Mouse (Mus musculus) embryonic facial prominence, embryonic 13.5 days (tissue): ENCODE measurements around the gene Gm4871. TPM values are rescaled to one million over a fixed set of nuclear protein-coding genes. Genes with fewer than 3 reads are reported as not detected.
"Not testable (repeated sequence)": the region's sequence is repeated elsewhere in the genome, so short reads cannot be mapped to it uniquely, and the experiment has no call there.

Experiments used
- ATAC-seq: fragments of 200-750 bp; cut with Nextera tagmentation; 2 replicates; pipeline ENCODE4 v1.8.0; 2017; ENCODE audit warnings: low read depth; ENCODE audit not compliant: insufficient number of reproducible peaks, insufficient read depth, low FRiP score, low TSS enrichment
- H3K27ac ChIP-seq: fragments of 300-500 bp; sonication (generic); 2 replicates; pipeline ENCODE4 v1.5.1; 2015; ENCODE audit warnings: moderate library complexity, mild to moderate bottlenecking, inconsistent platforms
- H3K27me3 ChIP-seq: fragments of 300-500 bp; sonication (generic); 2 replicates; pipeline ENCODE4 v1.6.1; 2015; ENCODE audit warnings: mild to moderate bottlenecking, inconsistent platforms
- H3K36me3 ChIP-seq: fragments of 300-500 bp; sonication (generic); 2 replicates; pipeline ENCODE4 v1.6.1; 2015; ENCODE audit warnings: mild to moderate bottlenecking, inconsistent platforms
- H3K4me1 ChIP-seq: fragments of 300-500 bp; sonication (generic); 2 replicates; pipeline ENCODE4 v1.6.1; 2015; ENCODE audit warnings: inconsistent platforms
- H3K4me2 ChIP-seq: fragments of 300-500 bp; sonication (generic); 2 replicates; pipeline ENCODE4 v1.6.1; 2015; ENCODE audit warnings: moderate library complexity, mild to moderate bottlenecking, inconsistent platforms
- H3K4me3 ChIP-seq: fragments of 300-500 bp; sonication (generic); 2 replicates; pipeline ENCODE4 v1.5.1; 2015; ENCODE audit warnings: mild to moderate bottlenecking, inconsistent platforms
- H3K9ac ChIP-seq: fragments of 300-500 bp; sonication (generic); 2 replicates; pipeline ENCODE4 v1.6.1; 2015; ENCODE audit warnings: mild to moderate bottlenecking, inconsistent platforms
- H3K9me3 ChIP-seq: fragments of 300-500 bp; sonication (generic); 2 replicates; pipeline ENCODE4 v1.6.1; 2016; ENCODE audit warnings: inconsistent platforms
- WGBS: fragments of 180-500 bp; shearing (Covaris S2); methylation state at CpG from one replicate; pipeline ENCODE4 v1.1.7; 2015; ENCODE audit warnings: mixed read lengths; 5-methylcytosine and 5-hydroxymethylcytosine counted together
- polyA plus RNA-seq: library from polyadenylated mRNA; unstranded; fragments of >200 nt; fragmentation: Nextera tagmentation; extraction: Ambion mirVana; gene quantifications from 2 replicates; pipeline ENCODE4 v1.2.1, GENCODE M21; 2015

The Gm4871 gene
- polyA plus RNA-seq, 1 experiment from 2014 or later = not detected

GRCm38 (mm10) chr5:145041628-145042027, 9.1 kb upstream of the Gm4871 start:
- WGBS = 44% methylated on average over 4 of the region's 4 CpGs
- H3K9me3 ChIP-seq = no peaks in the 10 kb centered on the region
- H3K4me1 ChIP-seq = no peaks in the 10 kb centered on the region
- no peaks in the 10 kb centered on the region for H3K36me3 ChIP-seq
- H3K27me3 ChIP-seq = no peaks in the 10 kb centered on the region
- no peak for ATAC-seq
- no peak overlapping the region for H3K4me3 ChIP-seq
- no peak overlapping the region for H3K9ac ChIP-seq
- no peak overlapping the region for H3K4me2 ChIP-seq
- no peak overlapping the region for H3K27ac ChIP-seq

GRCm38 (mm10) chr5:145030476-145030875, 2.1 kb downstream of the Gm4871 start:
- not testable (repeated sequence) for H3K9me3 ChIP-seq, ATAC-seq, H3K4me1 ChIP-seq, H3K4me3 ChIP-seq, H3K36me3 ChIP-seq, H3K27ac ChIP-seq, H3K4me2 ChIP-seq, H3K9ac ChIP-seq, H3K27me3 ChIP-seq
- WGBS = 68% methylated on average over 1 of the region's 1 CpGs

GRCm38 (mm10) chr5:145020712-145021111, 11.8 kb downstream of the Gm4871 start:
- H3K4me3 ChIP-seq, H3K4me2 ChIP-seq, H3K4me1 ChIP-seq, H3K9me3 ChIP-seq, H3K27ac ChIP-seq, ATAC-seq, H3K27me3 ChIP-seq, H3K9ac ChIP-seq, H3K36me3 ChIP-seq: not testable (repeated sequence)
- 84% methylated on average over 1 of the region's 1 CpGs for WGBS

GRCm38 (mm10) chr5:145020254-145020653, 12.3 kb downstream of the Gm4871 start:
- 36% methylated on average over 1 of the region's 1 CpGs for WGBS

GRCm38 (mm10) chr5:145016761-145017160, 15.8 kb downstream of the Gm4871 start:
- not testable (repeated sequence) for H3K27ac ChIP-seq, H3K9me3 ChIP-seq, ATAC-seq, H3K4me1 ChIP-seq, H3K4me2 ChIP-seq, H3K36me3 ChIP-seq, H3K9ac ChIP-seq, H3K27me3 ChIP-seq, H3K4me3 ChIP-seq
- 19% methylated on average over 2 of the region's 2 CpGs for WGBS

More at GRCm38 (mm10) chr5:145020254-145020653, 12.3 kb downstream of the Gm4871 start:
- ATAC-seq, H3K4me2 ChIP-seq, H3K36me3 ChIP-seq, H3K4me1 ChIP-seq, H3K9me3 ChIP-seq, H3K27me3 ChIP-seq, H3K4me3 ChIP-seq, H3K27ac ChIP-seq, H3K9ac ChIP-seq: not testable (repeated sequence)

GRCm38 (mm10) chr5:145014278-145014677, 18.3 kb downstream of the Gm4871 start:
- Histone ChIP-seq H3K27ac (no peak overlapping the region), H3K36me3 (no peaks in the 10 kb centered on the region), H3K4me1 (peaks cover 6% of the 10 kb centered on the region; the same call in 1 of the 2 replicates), H3K4me2 (no peak overlapping the region), H3K9ac (no peak overlapping the region), H3K27me3 (no peaks in the 10 kb centered on the region), H3K9me3 (no peaks in the 10 kb centered on the region), H3K4me3 (no peak overlapping the region)
- no peak for ATAC-seq
- 76% methylated on average over 1 of the region's 1 CpGs for WGBS

GRCm38 (mm10) chr5:145008878-145009659, 23.5 kb downstream of the Gm4871 start:
- Histone ChIP-seq H3K4me1 (no peaks in the 10 kb centered on the region), H3K27me3 (no peaks in the 10 kb centered on the region)
- WGBS = 89% methylated on average over 15 of the region's 15 CpGs

GRCm38 (mm10) chr5:145005596-145005995, 27.0 kb downstream of the Gm4871 start:
- H3K27me3 ChIP-seq = no peaks in the 10 kb centered on the region
- H3K4me3 ChIP-seq = no peak overlapping the region
- no peak overlapping the region for H3K4me2 ChIP-seq
- no peaks in the 10 kb centered on the region for H3K4me1 ChIP-seq
- H3K9ac ChIP-seq = no peak overlapping the region
- WGBS = 76% methylated on average over 6 of the region's 6 CpGs
- H3K36me3 ChIP-seq = no peaks in the 10 kb centered on the region
- H3K27ac ChIP-seq = no peak overlapping the region
- H3K9me3 ChIP-seq = no peaks in the 10 kb centered on the region
- no peak for ATAC-seq

More at GRCm38 (mm10) chr5:145008878-145009659, 23.5 kb downstream of the Gm4871 start:
- ATAC-seq = no peak
- H3K27ac ChIP-seq = no peak overlapping the region
- no peak overlapping the region for H3K9ac ChIP-seq
- H3K9me3 ChIP-seq = no peaks in the 10 kb centered on the region
- H3K36me3 ChIP-seq = no peaks in the 10 kb centered on the region
- H3K4me3 ChIP-seq = no peak overlapping the region
- H3K4me2 ChIP-seq = no peak overlapping the region

GRCm38 (mm10) chr5:145004495-145004894, 28.1 kb downstream of the Gm4871 start:
- no peaks in the 10 kb centered on the region for H3K9me3 ChIP-seq
- no peak overlapping the region for H3K4me2 ChIP-seq
- H3K36me3 ChIP-seq = no peaks in the 10 kb centered on the region
- no peaks in the 10 kb centered on the region for H3K4me1 ChIP-seq
- H3K4me3 ChIP-seq = no peak overlapping the region
- H3K27me3 ChIP-seq = no peaks in the 10 kb centered on the region
- no peak overlapping the region for H3K27ac ChIP-seq
- WGBS = 77% methylated on average over 9 of the region's 9 CpGs
- H3K9ac ChIP-seq = no peak overlapping the region
- no peak for ATAC-seq

- Histone ChIP-seq H3K4me1 (no peaks in the 10 kb centered on the region), H3K9me3 (no peaks in the 10 kb centered on the region), H3K27ac (no peak overlapping the region), H3K4me3 (no peak overlapping the region), H3K9ac (no peak overlapping the region), H3K4me2 (no peak overlapping the region), H3K36me3 (no peaks in the 10 kb centered on the region), H3K27me3 (no peaks in the 10 kb centered on the region)
- ATAC-seq = no peak
- 72% methylated on average over 3 of the region's 3 CpGs for WGBS
These were observed 29.2 kb downstream of the Gm4871 start for GRCm38 (mm10) chr5:145003362-145003761.

GRCm38 (mm10) chr5:144998491-144998890, 34.1 kb downstream of the Gm4871 start:
- H3K4me2 ChIP-seq = no peak overlapping the region
- no peak overlapping the region for H3K27ac ChIP-seq
- no peak for ATAC-seq
- no peaks in the 10 kb centered on the region for H3K4me1 ChIP-seq
- H3K27me3 ChIP-seq = no peaks in the 10 kb centered on the region
- no peak overlapping the region for H3K9ac ChIP-seq
- H3K4me3 ChIP-seq = no peak overlapping the region
- H3K9me3 ChIP-seq = no peaks in the 10 kb centered on the region
- 32% methylated on average over 2 of the region's 2 CpGs for WGBS
- H3K36me3 ChIP-seq = no peaks in the 10 kb centered on the region

GRCm38 (mm10) chr5:144990481-144990880, 42.1 kb downstream of the Gm4871 start:
- Histone ChIP-seq H3K4me2 (no peak overlapping the region), H3K4me3 (no peak overlapping the region), H3K36me3 (no peaks in the 10 kb centered on the region), H3K9ac (no peak overlapping the region), H3K9me3 (no peaks in the 10 kb centered on the region), H3K27me3 (no peaks in the 10 kb centered on the region), H3K27ac (no peak overlapping the region), H3K4me1 (peaks cover 4% of the 10 kb centered on the region; the same call in 1 of the 2 replicates)
- ATAC-seq = no peak
- WGBS = 72% methylated on average over 5 of the region's 5 CpGs
